Mouse (Mus musculus) thymus, postnatal 36 days (tissue): Measurements from ENCODE around the gene Cep78.
A peak's percentile ranks its signal among the peaks of the same experiment; 100 is the strongest.

Experiments used
- DNase-seq, 2 experiments: peaks; one replicate each; pipeline ENCODE4 v3.0.0; 2022; ENCODE audit warnings: mixed read lengths in 2 of 2

Cep78 gene

DNA sequence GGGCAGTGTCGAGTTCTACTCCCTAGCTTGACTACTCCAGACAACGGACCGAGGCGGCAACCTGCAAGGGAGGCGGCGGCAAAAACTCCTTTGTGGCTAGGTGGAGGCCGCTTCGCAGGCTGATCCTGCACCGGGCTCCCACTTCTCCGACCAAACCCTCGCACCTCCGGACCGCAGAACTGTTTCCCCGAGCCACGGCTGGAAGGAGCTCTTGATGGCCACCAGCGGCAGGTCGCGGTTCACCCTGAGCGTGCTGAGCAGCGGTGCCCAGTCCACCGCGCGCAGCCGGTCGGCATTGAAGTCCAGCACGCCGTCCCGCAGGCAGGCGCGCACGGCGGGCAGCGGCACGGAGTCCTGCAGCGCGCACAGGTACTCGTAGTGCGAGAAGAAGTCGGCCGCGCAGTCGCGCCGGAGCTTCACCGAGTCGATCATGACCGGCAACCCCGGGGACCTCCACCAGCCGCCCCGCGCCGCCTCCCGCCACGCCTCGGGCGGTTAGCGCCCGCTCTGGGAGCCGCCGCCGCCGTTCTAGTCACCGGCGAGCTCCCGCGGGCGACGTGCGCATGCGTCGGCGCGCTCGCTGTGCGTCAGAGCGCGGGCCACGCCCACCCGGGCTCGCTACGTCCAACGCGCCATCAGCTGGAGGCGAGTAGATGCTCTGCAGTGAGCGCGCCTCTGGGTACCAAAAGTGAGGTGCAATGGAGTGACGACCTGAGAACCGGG is at the start of gene Cep78:
Cep78 (minus strand) TSS at position 541 of the 723 bp plus-strand sequence.
- DNase-seq, result peak; percentile 90 to 92

DNA sequence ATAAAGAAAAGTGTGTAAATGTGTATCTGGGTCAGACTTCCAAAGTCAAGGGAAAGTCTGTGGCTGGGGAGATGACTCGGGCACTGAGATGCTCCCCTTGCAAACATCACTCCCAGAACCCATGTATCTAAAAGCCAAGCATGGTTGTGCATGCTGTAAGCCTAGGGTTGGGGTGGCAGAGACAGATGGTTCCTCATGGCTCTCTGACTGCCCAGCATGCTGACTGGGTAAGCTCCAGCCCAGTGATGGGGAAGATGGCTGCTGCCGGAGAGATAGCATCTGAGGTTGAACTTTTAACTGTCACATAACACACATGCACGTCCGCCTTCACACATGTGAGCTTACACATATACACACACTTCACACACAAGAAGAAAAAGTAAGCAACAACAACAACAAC is 46.5 kb upstream of the Cep78 start:
- no peak for DNase-seq

DNA sequence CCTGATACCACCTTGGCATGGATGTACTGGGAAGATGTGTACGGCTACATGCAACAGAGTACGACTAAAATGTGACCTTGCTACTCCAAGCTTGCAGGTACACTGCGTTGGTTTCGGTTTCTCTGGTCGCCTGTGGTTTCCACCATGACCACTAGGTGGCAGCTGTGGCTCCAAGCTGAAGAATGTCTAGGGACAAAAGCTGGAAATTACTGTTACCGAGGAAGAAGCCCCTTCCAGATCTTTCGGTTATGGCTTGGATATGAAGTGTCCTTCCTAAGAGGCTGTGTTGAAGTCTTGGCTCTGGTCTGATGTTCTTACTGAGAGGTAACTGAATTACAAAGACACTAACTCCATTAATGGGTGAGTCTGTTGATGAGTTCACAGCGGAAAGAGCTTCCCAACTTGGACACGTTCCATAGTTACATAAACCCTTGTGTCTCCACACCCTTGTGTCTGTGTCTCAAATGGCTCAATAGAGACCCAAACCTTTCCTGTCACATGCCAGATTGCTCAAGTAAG is 44.5 kb upstream of the Cep78 start:
- peak; percentile 26 to 35 for DNase-seq

DNA sequence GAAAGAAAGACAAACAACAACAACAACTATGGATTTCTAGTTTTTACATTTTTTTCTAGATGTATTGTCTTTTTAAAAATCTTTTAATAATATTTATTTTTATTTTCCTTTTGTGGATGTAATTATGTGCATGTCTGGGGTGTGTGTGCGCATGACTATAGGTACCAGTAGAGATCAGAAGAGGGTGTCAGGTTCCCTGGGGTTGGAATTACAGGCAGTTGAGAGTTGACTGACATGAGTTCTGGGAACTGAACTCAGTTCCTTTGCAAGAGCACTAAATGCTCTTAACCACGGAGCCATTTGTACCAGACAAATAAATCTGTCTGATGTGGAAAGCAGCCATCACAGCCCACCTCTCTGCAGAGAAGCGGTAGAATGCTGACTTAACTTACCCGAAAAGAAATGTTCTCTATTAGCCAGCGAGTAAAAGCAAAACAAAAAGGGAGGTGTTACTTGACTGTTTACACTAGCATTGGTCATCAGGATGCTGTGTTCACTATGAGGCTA is 44.0 kb upstream of the Cep78 start:
- peak in 1 of 2 experiments; percentile 2 for DNase-seq

DNA sequence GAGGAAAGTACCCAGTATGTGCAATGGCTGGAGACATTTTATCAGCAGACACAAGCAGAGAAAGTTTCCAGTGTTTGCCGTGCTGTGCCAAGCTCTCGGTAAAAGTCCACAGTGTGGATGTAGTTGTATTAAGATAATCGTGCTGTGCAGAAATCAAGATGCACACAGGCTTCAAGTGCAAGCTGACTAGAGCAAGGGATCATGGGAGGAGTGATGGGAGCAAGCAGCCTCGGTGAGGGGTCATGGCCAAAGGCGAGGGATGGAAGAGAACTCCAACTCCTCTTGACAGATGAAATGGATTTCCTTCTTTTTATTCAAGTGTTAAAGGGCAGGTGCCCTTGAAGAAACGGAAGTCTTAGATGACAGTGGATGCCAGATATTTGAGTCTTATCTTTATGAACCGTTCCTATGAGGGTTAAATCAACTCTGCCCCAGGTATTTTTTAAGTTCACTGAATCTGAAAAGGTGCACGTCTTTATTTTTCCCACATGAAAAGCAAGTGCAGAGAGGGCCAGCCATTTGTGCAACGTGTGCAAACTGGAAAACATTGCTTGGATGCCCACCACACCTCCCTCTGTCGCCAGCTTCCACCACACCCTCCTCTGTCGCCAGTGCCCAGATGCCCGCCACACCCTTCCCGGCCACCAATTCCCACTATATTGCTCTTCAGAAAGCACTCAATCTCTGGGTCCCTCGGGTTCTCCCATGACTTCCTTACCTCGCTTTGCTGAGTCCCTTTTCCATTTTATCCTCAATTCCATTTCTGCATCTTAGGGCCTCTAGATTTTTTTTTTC is 43.3 kb upstream of the Cep78 start:
- DNase-seq, result no peak

DNA sequence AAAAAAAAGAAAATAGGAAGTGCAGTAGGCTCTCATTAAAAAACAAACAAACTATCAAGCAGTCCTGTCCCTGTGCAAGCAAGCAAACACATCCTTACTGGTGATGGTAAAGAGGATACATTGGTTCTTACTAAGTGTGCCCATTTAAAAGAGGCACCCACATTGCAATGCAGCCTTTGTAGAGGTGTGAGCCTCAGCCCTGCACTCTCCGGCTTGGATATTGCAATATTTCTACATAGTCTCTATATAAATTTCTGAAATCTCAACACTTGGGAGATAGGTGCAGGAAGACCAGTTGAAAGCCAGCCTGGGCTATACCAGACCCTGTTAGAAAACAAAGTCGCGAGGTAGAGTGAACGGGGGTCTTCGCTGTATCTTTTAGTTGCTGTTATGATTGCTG is 41.5 kb upstream of the Cep78 start:
- DNase-seq, result no peak

DNA sequence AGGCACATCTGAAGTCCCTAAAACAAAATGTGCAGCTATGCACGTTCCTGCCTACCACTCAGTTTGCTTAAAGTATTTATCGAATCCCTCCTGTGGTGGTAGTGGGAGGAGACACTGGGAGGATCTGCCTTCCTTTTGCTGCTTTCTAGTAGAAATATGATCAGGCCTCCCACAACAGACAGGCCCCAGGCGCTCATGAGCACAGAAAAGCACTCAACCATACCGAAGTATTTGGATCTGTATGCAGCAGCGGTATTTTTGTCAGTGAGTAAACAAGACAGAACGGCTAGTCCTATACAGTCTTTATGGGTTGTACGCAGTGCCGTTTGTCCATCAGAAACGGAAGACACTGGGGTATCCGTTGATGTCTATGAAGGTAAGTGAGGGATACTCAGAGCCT is 37.4 kb upstream of the Cep78 start:
- DNase-seq, result no peak

DNA sequence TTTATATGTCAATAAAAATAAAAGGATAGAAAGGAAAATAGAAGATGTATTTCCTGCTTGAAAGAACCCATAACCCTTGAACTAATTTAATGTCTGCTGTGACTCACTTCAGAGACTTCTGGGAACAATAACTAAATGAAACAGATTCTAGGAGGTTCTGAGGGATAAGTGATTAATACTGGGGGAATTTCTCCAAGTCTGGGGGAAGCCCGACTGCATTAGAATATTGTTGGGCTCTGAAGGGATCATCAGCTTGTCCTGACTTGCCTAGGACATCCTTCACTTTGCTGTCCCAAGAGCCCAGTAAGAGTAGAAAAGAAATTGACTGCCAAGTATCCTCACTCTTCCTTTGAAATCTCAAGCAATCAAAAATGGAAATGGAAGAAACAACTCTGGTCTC is 31.4 kb upstream of the Cep78 start:
- no peak for DNase-seq

DNA sequence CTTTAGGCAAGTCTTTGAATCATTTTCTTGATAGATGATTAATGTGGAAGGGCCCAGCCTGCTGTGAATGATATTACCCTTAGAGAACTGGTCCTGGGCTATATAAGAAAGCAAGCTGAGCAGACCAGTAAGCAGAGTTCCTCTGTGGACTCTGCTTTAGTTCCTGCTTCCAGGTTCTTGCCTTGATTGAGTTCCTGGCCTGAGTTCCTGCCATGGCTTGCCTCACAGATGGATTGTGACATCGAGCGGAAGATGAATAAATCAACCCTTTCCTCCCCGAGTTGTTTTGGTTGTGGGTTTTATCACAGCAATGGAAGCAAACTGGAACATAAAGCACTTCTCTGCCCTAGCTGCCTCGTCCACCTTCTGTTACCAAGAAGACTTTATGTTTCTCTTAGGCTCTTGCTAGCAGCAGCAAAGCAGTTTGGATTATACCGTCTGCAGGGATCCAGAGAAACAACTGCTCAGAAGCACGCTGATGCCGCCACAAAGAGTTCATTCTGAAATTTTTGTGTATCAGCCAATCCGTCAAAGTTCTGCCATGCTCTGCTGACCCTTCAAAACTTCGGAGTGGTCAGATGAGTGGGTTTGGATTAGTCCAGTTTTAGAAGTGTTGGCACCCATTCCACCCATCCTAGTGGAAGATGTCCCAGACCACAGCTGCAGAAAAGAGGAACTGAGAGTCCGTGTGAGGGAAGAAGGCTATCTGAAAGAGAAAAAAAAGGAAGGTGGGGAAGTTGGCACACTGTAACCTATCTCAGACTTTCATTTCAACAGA is 30.6 kb upstream of the Cep78 start:
- no peak for DNase-seq

DNA sequence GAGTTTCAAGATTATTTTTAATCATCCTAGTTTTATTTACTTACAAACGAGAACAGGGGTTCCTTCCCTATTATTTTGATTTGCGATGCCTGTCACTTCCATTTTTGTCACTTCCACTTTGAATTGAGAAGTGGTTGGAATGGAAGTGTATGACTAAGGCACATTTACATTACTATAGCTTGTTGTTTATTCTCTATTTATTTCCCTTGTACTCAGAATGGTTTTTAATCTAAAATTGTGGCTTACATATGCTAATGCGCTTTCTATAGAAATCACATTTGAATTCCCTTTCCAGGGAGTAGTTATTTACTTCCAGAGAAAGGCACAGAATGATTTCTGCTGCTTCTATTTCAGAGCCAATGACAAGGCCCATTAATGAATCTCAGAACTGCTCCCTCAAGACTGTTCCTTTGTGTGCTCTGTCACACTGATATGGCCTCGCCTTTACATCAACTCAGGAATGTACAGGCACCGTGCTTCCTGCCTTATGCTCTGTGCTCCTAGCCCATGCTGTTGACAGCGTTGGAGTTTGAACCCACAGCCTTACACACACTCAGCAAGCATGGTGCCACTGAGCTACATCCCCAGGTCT is 25.1 kb upstream of the Cep78 start:
- DNase-seq, result no peak

DNA sequence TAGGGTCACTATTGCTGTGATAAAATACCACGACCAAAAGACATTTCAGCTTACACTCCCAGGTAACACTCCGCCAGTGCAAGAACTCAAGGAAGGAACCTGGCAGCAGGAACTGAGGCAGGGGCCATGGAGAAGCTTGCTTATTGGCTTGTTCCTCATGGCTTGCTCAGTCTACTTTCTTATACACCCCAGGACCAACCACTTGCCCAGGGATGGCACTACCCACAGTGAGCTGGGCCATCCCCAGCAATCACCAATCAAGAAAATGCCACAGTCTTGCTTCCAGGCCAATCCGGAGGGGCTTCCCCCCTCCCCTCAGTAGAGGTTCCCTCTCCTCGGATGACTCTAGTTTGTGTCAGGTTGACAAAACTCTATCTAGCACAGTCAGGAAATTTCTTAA is 24.3 kb upstream of the Cep78 start:
- no peak for DNase-seq

DNA sequence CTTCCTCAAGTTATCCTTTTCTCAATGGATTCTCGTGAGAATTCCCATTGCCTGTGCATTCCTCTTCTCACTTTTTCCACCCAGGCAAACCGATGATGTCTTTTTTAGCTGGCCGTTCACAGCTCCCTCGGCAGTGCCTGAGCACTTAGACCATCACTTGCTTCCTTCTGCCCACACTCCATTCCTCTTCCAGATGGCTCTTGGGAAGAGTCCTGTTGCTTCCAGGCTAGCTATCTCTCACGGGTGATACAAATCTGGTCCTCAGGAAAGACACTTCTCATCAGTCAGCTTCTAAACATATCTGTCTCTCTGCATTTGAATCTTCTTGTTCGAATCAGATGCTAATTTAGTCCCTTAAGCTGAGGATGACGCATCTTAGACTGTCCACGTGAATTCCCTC is 22.3 kb upstream of the Cep78 start:
- DNase-seq, result no peak

DNA sequence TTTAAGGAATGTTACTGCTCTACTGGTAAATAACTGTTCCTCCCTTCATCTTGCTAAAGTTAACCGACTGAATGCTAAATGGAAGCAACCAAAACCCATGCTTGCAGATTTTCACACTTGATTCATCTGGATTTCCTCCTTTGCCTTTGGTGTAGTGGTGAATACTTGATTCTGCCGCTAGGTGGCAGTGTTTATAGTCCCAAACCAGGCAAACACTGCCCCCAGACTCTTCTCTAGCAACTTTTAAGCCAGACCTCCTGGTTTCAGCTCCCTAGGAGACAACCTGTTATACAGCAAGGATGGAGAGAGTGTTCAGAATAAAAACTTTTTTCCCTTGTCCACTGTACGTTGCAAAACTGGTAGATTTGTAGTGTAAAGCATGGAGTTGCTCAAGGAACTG is 13.4 kb upstream of the Cep78 start:
- DNase-seq, result peak; percentile 21 to 51

DNA sequence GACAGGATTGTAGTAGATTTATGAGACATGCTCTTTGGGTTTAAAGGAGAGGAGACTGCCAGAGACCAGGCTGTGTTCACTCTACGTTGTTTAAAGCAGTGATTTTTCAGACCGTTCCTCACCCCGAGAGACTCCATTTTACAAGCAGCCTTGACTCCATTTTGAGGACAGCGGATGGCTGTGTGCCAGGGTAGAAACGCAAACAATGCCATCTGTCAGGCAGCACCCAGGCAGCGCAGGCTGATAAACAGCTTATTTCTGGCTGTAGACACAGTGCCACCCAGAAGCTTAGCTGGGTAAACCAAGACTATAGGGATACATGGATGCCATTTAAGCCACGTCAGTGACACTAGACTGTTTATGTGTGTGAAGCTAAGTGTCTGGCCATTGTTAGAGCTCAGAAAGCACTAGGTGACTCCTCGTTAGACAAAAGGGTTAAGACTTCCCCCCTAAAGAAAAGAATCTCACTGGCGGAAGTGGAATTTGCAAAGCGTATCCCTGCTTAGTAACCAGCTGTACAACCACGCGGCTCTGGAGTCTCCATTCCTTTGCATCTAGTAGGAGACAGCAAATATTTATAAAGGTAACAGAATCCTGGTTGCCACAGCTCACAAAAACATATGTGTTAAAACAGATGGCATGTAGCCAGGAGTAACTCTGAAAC is 12.2 kb upstream of the Cep78 start:
- DNase-seq, result no peak

DNA sequence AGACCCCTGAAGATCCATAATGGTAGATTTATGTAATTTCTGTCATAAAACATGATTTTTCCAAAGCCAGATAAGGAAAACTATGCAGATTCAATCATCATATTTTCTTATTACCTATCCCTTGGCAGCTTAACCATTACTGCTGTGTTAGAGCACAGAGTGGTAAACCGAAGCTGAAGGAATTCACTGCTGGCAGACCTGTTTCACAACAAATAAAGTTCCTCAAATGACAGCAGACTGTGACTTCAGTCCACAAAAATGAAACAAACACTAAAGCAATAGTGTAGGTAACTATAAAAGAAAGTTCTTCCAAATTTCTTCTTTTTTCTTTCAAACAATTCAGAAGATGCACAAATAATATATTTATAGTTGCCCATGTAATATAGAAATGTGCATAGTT is 5.3 kb upstream of the Cep78 start:
- DNase-seq, result no peak

DNA sequence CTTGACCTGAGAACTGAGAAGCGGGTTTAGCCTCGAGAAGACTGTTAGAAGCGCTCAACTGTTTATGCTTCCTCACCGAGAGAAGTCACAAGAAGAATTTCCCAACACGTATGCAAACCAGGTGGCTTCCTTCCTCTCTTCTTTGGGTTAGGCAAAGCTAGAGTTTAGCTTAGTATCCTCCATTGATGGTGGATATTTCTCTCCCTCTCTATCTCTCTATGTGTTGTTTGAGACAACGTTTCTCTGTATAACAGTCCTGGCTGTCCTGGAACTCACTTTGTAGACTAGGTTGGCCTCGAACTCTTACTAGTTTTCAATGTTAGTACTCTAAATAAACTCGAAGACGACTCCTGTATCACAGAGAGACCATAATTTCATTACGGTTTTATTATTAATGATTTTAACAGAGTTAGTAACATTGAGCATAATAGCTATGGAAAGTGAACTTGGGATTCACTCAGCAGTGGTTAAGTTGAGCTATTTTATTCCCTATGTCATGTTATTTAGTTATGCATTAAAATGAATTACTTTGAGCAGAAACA is 454 bp upstream of the Cep78 start:
- no peak for DNase-seq

DNA sequence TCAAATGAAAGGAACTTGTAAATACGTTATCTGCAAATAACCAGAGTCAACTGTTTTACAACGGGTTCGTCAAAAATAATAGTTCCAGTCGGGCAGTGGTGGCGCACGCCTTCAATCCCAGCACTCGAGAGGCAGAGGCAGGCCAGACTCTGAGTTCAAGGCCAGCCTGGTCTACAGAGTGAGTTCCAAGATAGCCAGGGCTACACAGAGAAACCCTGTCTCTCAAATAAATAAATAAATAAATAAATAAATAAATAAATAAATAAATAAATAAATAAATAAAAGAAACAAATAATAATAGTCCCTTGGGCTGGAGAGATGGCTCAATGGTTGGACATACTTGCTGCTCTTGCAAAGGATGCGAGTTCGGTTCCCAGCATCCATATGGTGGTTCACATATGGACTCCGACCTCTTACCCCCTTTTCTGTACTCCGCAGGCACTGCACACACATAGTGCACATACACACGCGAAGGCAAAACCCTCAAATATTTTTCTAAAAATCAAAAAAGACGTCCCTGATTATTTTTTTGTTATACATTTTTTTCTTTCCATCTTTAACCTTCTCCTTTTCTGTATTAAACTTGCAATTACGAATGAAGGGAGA is 947 bp downstream of the Cep78 start:
- no peak for DNase-seq

DNA sequence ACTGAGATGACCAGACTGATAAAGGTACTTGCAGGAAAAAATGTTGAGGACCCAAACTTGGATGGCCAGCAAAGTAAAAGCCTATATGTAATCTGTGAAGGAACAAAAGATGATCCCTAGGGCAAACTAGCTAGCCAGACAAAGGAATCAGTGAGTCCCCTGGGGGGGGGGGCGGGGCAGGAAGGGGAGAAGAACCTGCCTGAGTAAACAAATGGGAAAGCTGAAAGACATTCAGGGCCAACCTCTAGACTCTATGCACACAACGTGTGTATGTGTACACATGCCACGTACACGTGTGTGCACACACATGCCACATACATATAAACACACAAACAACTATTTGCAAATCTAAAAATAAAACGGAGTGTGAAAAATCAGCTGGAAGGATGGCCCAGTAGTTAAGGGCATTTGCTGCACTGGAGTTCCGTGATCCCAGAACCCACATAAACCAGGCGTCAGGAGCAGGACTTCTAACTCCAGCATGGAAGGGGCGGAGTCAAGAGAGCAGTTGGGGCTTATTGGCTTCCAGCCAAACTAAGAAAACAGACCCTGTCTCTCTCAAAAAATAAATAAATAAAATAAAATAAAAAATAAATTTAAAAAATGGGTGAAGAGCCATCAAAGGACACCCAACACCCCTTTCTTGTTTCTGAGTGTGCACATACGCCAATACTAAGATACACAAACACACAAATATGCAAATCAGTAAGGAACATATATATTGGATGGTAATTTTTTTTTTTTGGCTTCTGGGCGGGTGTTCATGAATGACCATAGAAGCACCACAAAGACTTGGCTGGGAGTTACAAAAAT is 1.7 kb downstream of the Cep78 start:
- no peak for DNase-seq

DNA sequence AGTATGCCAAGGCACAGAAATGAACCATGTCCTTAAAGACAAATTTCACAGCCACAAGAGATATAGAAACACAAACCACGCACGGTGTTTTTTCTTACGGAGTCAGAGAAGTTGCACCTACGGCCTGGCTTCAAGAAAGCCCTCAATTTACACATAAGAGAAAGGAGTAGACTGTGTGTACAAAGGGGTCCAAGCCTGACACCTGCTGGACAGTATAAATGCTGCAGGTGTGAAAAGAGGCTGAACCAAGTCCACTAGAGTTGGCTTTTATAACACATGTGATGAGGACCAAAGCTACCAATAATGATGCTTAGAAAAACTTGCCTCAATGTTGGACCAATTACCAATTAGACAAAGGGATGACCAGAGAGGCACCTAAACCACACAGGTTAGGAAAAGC is 2.9 kb downstream of the Cep78 start:
- DNase-seq, result peak; percentile 50 to 57

DNA sequence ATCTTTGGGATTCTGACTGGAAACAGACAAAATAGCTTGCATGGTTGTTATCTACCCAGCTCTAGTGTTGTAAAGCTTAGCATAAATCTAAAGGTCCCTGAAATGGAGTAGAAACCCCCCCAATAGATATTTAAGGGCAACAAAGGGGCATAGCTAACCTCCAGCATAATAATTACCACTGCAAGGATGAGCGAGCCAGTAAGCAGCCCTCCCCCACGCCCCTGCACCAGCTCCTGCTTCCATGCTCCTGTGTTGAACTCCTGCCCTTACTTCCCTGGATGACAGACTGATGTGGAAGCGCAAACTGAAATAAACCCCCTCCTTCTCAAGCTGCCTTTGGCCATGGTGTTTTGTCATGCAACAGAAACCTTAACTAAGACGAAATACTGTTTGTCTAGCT is 11.4 kb downstream of the Cep78 start:
- no peak for DNase-seq

DNA sequence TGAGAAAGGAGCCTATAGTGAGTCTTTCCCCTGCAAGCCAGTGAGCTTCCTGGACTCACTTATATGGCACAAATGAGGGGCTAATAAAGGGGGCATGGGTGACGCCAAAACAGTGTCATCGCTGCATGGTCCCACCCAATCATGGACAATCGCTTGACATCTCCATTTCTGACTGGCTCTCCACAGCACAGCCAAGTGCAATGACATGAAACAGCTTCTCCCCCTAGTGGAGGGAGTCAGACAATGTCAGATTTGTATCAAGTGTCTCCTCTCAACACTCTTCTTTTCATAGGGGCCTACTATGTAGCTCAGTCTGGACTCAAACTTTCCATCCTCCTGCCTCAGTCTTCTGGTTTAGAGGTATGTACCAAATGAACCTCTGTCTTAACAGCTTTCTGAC is 19.7 kb downstream of the Cep78 start:
- peak in 1 of 2 experiments; percentile 9 for DNase-seq
